Mouse (Mus musculus) kidney, adult 2 months (tissue): ENCODE measurements around the gene Eif3g. TPM values are rescaled to one million over a fixed set of nuclear protein-coding genes. Genes with fewer than 3 reads are reported as not detected.

Experiments
- DNase-seq: peaks from one replicate; pipeline ENCODE4 v3.0.0; 2021
- H3K27ac ChIP-seq: fragments of 200-500 bp; 2 replicates; pipeline ENCODE4 v1.5.1; 2012; ENCODE audit warnings: low read depth, low read length, control low read depth, inconsistent platforms; ENCODE audit not compliant: insufficient read depth
- H3K27me3 ChIP-seq: fragments of 200-500 bp; replicated peaks from 2 replicates; pipeline ENCODE4 v1.6.1; 2012; ENCODE audit warnings: mild to moderate bottlenecking, moderate library complexity, low read length, inconsistent platforms; ENCODE audit not compliant: control insufficient read depth, insufficient read depth
- H3K36me3 ChIP-seq: fragments of 200-500 bp; 2 replicates; pipeline ENCODE4 v1.6.1; 2012; ENCODE audit warnings: mild to moderate bottlenecking, moderate library complexity, low read length, inconsistent platforms; ENCODE audit not compliant: control insufficient read depth, insufficient read depth
- H3K4me1 ChIP-seq: fragments of 200-500 bp; 2 replicates; pipeline ENCODE4 v1.6.1; 2011; ENCODE audit warnings: low read length; ENCODE audit not compliant: control insufficient read depth, insufficient read depth
- H3K4me3 ChIP-seq: fragments of 200-500 bp; 2 replicates; pipeline ENCODE4 v1.5.1; 2011; ENCODE audit warnings: mild to moderate bottlenecking, low read depth, low read length, control low read depth; ENCODE audit not compliant: insufficient read depth
- CTCF ChIP-seq: fragments of 200-500 bp; conservative IDR thresholded peaks from 2 replicates; pipeline ENCODE4 v1.5.1; 2011; ENCODE audit warnings: low read depth, mild to moderate bottlenecking, control low read depth, low read length, moderate library complexity, mixed read lengths; ENCODE audit not compliant: insufficient read depth, insufficient read length
- POLR2A ChIP-seq: fragments of 200-500 bp; IDR thresholded peaks from one replicate; pipeline ENCODE4 v1.6.1; 2011; ENCODE audit warnings: low read depth, low read length, control low read depth
- WGBS: fragments of 180-500 bp; shearing (Covaris S2); methylation state at CpG from one replicate; pipeline ENCODE4 v1.1.7; 2018; 5-methylcytosine and 5-hydroxymethylcytosine counted together
- polyA plus RNA-seq: library from polyadenylated mRNA; depleted of rRNA; stranded (reverse); fragments of >200 nt; gene quantifications from 2 replicates; pipeline ENCODE4 v1.2.3, GENCODE M21; 2012; rRNA removed

Gene Eif3g
- 93.1 and 116 TPM in 2 replicates for polyA plus RNA-seq

GRCm38 (mm10) chr9:20898511-20899073 lies at the start of gene Eif3g:
Eif3g (minus strand) TSS chr9:20898623.
- peak; percentile 88 for TF ChIP-seq CTCF
- TF ChIP-seq POLR2A, result peak; percentile 43

GRCm38 (mm10) chr9:20946066-20946880 lies 47.9 kb upstream of the Eif3g start:
- Histone ChIP-seq H3K4me3 (no peak overlapping the region), H3K27me3 (no peaks in the 10 kb centered on the region), H3K4me1 (no peaks in the 10 kb centered on the region), H3K36me3 (no peaks in the 10 kb centered on the region), H3K27ac (no peak overlapping the region)
- peak; percentile 41 for DNase-seq
- TF ChIP-seq POLR2A (no peak), CTCF (no peak)
- 60% methylated on average over 16 of the region's 16 CpGs for WGBS

More at GRCm38 (mm10) chr9:20898511-20899073, at the start of gene Eif3g:
- Histone ChIP-seq H3K36me3 (no peaks in the 10 kb centered on the region; the same call in 1 of the 2 replicates), H3K27ac (no peak within 1 kb of the TSS), H3K4me3 (peak within 1 kb of the TSS; percentile 96), H3K27me3 (no peaks in the 10 kb centered on the region), H3K4me1 (peaks cover 6% of the 10 kb centered on the region; the same call in 1 of the 2 replicates)
- WGBS, result 3% methylated on average over 34 of the region's 34 CpGs
- peak; percentile 89 for DNase-seq

- Histone ChIP-seq H3K4me1 (no peaks in the 10 kb centered on the region), H3K4me3 (no peak overlapping the region), H3K27ac (no peak overlapping the region), H3K36me3 (no peaks in the 10 kb centered on the region), H3K27me3 (no peaks in the 10 kb centered on the region)
- 60% methylated on average over 4 of the region's 4 CpGs for WGBS
- TF ChIP-seq POLR2A (no peak), CTCF (no peak)
- no peak for DNase-seq
Observed at GRCm38 (mm10) chr9:20944697-20945370, 46.4 kb upstream of the Eif3g start.

GRCm38 (mm10) chr9:20943911-20944310 lies 45.5 kb upstream of the Eif3g start:
- H3K27me3 ChIP-seq, result no peaks in the 10 kb centered on the region
- no peaks in the 10 kb centered on the region for H3K36me3 ChIP-seq
- H3K4me1 ChIP-seq, result no peaks in the 10 kb centered on the region
- H3K4me3 ChIP-seq, result no peak overlapping the region
- no peak for TF ChIP-seq POLR2A
- TF ChIP-seq CTCF, result no peak
- 31% methylated on average over 2 of the region's 2 CpGs for WGBS
- DNase-seq, result no peak
- H3K27ac ChIP-seq, result no peak overlapping the region

GRCm38 (mm10) chr9:20943396-20943795 lies 45.0 kb upstream of the Eif3g start:
- H3K4me3 ChIP-seq, result no peak overlapping the region
- no peak for DNase-seq
- 89% methylated on average over 7 of the region's 7 CpGs for WGBS
- no peaks in the 10 kb centered on the region for H3K36me3 ChIP-seq
- TF ChIP-seq CTCF, result no peak
- no peak for TF ChIP-seq POLR2A
- H3K27ac ChIP-seq, result no peak overlapping the region
- no peaks in the 10 kb centered on the region for H3K27me3 ChIP-seq
- no peaks in the 10 kb centered on the region for H3K4me1 ChIP-seq

GRCm38 (mm10) chr9:20923258-20923657 lies 24.8 kb upstream of the Eif3g start:
- no peaks in the 10 kb centered on the region for H3K4me1 ChIP-seq
- H3K27me3 ChIP-seq, result no peaks in the 10 kb centered on the region
- DNase-seq, result no peak
- no peaks in the 10 kb centered on the region for H3K36me3 ChIP-seq
- WGBS, result 90% methylated on average over 3 of the region's 3 CpGs
- no peak overlapping the region for H3K4me3 ChIP-seq
- TF ChIP-seq CTCF, result no peak
- TF ChIP-seq POLR2A, result no peak
- no peak overlapping the region for H3K27ac ChIP-seq

- WGBS, result 64% methylated on average over 4 of the region's 4 CpGs
- H3K27me3 ChIP-seq, result no peaks in the 10 kb centered on the region
- TF ChIP-seq POLR2A (no peak), CTCF (peak; percentile 62)
- peak; percentile 63 for DNase-seq
- H3K36me3 ChIP-seq, result no peaks in the 10 kb centered on the region
- no peak overlapping the region for H3K27ac ChIP-seq
- no peaks in the 10 kb centered on the region for H3K4me1 ChIP-seq
- no peak overlapping the region for H3K4me3 ChIP-seq
Observed at GRCm38 (mm10) chr9:20916160-20916559, 17.7 kb upstream of the Eif3g start.
